Mouse (Mus musculus): ENCODE data around the gene Rilpl1. TPM values are rescaled to one million over a fixed set of nuclear protein-coding genes. Genes with fewer than 3 reads are reported as not detected.

Gene Rilpl1
- polyA plus RNA-seq, 1 experiment = 11.7 TPM

DNA sequence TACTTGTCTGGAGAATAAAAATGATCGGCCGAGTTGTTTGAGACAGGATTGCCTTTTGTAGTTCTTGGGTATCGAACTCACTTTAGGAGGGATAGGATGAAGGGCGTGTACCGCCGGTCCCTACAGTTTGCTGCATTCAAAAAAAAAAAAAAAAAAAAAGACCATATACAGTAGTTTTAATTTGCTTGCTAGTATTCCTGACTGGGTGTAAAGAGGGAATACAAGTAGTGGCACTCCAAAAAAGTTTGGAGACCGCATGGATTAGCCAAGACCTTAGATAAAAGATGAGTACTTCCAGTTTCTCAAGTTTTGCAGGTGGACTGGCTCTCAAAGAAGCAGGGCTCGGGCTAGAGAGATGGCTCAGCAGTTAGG lies 10.4 kb upstream of the Rilpl1 start:
- no peak for DNase-seq (ENCODE audit: low read depth)
- TF ChIP-seq POLR2A (IDR thresholded peaks at IDR 0.05; ENCODE audit: borderline replicate concordance, extremely low read depth, insufficient read depth, insufficient read length, poor library complexity, severe bottlenecking) (no peak), CTCF (IDR thresholded peaks at IDR 0.05; ENCODE audit: borderline replicate concordance, extremely low read depth, insufficient read depth, insufficient read length) (no peak)

DNA sequence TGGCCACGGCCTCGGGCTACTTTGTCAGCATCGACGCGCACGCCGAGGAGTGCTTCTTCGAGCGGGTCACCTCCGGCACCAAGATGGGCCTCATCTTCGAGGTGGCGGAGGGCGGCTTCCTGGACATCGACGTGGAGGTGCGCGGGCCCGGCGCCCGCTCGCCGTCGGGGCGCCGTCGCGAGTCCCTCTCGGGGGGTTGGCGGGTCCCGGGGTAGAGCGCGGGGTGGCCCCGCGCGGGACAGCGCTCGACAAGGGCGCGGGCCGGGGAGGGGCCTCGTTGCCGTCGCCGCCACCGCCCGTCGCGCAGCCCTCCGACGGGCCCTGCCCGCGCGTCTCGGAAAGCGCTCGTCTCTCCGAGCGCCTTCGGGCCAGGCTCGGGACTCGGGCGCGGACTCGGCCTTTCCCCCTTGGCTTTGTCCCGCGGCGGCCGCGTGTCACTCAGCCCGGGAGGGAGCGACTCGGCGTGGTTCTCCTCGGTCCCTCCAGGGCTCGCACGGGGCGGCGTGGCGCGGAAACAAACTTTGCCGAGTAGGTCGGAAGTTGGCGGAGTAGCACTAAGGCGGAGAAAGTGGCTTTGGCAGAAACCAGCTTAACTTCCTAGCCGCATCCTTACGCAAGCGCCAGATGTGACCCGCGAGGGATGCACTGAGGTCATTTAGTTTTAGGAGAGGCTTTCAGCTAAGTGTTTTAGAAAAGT lies 9.9 kb upstream of the Rilpl1 start:
- 0 out of 2 replicates have a peak, but pooled peaks have one; percentile 17 for TF ChIP-seq POLR2A (IDR thresholded peaks at IDR 0.05; ENCODE audit: borderline replicate concordance, extremely low read depth, insufficient read depth, insufficient read length, poor library complexity, severe bottlenecking)
- TF ChIP-seq CTCF (IDR thresholded peaks at IDR 0.05; ENCODE audit: borderline replicate concordance, extremely low read depth, insufficient read depth, insufficient read length) = no peak

DNA sequence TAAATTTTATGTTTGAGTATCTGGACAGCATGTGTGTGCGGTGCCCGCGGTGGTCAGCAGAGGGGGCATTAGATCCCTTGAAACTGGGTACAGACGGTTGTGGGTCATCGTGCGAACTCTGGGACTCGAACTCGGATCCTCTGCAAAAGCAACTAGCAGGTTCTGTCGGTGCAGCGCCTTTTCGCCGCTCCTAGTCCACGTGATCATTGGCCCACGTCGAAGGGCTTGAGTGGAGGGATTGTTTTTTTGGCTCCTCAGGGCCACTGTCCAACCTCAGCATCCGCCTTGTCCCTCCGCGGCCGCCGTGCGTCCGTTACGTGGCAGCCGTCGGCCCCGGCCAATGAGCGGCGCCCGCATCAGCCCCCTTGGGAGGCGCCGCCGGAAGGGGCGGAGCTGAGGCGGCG lies 9.2 kb upstream of the Rilpl1 start, which contains the start of gene Tmed2:
TSS of gene Tmed2 (plus strand) at position 313 of the 404 bp plus-strand sequence.
- TF ChIP-seq CTCF (IDR thresholded peaks at IDR 0.05; ENCODE audit: borderline replicate concordance, extremely low read depth, insufficient read depth, insufficient read length) = peak; percentile 19; the same call in 1 of the 2 replicates
- no peak for TF ChIP-seq POLR2A (IDR thresholded peaks at IDR 0.05; ENCODE audit: borderline replicate concordance, extremely low read depth, insufficient read depth, insufficient read length, poor library complexity, severe bottlenecking)
- peak; percentile 99 for DNase-seq (ENCODE audit: low read depth)

More for the DNA sequence above, 9.9 kb upstream of the Rilpl1 start:
- DNase-seq (ENCODE audit: low read depth) = peak; percentile 67

DNA sequence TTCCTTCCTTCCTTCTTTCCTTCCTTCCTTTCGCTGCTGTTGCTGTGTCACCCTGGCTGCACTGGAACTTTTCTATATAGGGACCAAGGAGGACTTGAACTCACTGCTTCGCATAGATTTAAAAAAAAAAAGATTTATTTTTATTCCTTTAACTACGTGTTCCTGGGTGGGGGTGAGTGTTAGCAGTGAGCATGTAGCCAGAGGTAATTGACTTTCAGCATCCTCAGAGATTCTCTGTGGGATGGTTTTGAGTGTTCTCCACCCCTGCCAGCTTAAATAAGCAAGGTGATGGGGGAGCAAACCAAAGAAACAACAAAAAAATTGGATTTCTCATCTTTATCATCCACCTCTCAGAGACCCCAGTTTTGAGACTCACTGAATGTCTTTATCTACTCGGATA lies 8.7 kb upstream of the Rilpl1 start:
- TF ChIP-seq POLR2A (IDR thresholded peaks at IDR 0.05; ENCODE audit: borderline replicate concordance, extremely low read depth, insufficient read depth, insufficient read length, poor library complexity, severe bottlenecking) (no peak), CTCF (IDR thresholded peaks at IDR 0.05; ENCODE audit: borderline replicate concordance, extremely low read depth, insufficient read depth, insufficient read length) (no peak)
- DNase-seq (ENCODE audit: low read depth) = no peak

DNA sequence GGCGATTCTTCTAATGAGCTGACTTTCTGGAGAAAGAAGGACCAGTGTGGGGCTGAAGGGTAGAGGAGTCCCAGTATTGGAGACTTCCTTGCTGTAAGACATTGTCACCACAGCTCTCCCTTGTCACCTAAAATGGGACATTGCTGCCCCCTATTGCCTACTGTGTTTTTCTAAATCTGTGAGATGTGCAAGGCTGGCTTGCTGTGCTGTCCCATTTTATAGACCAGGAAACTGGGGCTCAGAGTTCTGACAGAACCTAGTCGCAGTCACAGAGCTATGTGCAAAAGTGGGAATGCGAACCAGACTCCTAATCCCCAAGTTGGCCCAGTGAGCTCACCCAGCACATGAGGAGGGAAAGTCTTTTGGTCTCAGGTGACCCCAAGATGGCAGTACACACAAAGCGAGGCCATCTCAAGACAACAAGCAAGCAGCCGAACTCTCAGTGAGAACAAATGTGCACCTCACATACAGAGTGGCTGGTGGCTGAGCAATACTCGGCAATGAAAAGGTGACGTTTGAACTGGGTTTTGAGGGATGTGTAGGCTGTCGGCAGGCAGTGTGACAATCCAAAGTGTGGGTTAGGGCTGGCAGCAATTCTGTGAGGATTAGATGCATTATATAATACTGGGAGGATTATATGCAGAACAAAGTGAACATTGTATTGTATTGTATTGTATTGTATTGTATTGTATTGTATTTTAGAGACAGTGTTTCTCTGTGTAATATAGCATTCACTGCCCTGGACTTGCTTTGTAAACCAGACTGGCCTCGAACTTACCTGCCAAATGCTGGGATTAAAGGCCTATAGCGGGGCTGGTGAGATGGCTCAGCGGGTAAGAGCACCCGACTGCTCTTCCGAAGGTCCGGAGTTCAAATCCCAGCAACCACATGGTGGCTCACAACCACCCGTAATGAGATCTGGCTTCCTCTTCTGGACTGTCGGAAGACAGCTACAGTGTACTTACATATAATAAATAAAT lies 7.9 kb upstream of the Rilpl1 start:
- DNase-seq (ENCODE audit: low read depth) = peak; percentile 68
- TF ChIP-seq CTCF (IDR thresholded peaks at IDR 0.05; ENCODE audit: borderline replicate concordance, extremely low read depth, insufficient read depth, insufficient read length) (peak; percentile 42; the same call in 1 of the 2 replicates), POLR2A (IDR thresholded peaks at IDR 0.05; ENCODE audit: borderline replicate concordance, extremely low read depth, insufficient read depth, insufficient read length, poor library complexity, severe bottlenecking) (no peak)

DNA sequence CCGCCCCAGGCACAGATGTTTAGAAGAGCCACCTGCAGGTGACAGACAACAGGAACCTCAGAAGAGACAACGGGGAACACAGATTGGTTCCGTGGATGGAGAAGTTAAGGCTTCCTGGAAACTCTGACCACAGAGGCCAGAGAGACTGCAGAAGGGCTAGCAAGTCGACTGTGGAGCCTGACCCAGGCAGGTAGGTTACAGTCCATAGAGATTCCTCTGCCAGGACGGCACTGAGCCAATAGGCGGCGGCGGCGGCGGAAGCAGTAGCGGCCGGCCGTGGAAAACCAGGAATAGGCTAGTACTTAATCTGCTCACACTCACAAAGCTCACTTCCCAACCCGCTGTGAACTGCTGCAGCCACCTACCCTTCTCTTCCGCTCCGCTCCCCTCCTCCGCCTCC lies 5.6 kb upstream of the Rilpl1 start:
- TF ChIP-seq POLR2A (IDR thresholded peaks at IDR 0.05; ENCODE audit: borderline replicate concordance, extremely low read depth, insufficient read depth, insufficient read length, poor library complexity, severe bottlenecking) = no peak
- no peak for TF ChIP-seq CTCF (IDR thresholded peaks at IDR 0.05; ENCODE audit: borderline replicate concordance, extremely low read depth, insufficient read depth, insufficient read length)
- DNase-seq (ENCODE audit: low read depth) = no peak

DNA sequence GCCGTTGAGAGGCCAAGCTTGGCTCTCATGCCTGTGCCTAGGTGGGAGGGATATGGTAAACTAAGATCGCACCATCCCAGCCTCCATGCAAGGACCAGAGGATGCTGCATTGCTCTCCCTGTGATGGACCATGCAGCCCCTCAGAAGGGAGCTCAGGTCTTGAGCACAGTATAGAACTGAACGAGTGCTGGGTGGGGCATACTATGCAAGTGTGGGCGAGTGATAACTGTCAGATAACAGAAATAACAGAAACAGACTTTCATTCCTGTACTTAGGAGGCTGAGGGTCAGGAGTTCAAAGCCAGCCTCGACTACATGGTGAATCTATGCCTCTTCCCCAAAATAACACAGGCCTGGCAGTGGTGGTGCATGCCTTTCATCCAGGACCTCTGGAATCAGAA lies 3.8 kb upstream of the Rilpl1 start:
- no peak for TF ChIP-seq CTCF (IDR thresholded peaks at IDR 0.05; ENCODE audit: borderline replicate concordance, extremely low read depth, insufficient read depth, insufficient read length)
- TF ChIP-seq POLR2A (IDR thresholded peaks at IDR 0.05; ENCODE audit: borderline replicate concordance, extremely low read depth, insufficient read depth, insufficient read length, poor library complexity, severe bottlenecking) = no peak
- no peak for DNase-seq (ENCODE audit: low read depth)

DNA sequence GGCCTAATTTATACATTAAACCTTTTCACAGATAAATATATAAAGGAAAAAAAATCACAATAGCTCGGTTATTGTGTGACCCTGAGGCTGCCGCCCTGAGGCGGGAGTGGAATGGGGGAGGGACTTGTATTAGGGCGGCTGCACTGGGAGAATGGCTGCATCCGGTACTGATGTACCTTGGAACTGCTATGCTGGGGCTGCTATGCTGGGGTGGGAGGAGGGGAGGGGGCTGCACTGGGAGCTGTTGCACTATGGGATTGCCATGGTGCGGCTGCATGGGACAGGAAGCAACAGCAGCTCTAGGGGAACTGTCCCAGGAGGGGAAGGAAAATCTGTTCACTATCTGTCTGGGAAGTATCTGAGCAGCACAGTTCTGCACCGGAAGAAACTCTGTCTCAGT lies 1.3 kb upstream of the Rilpl1 start:
- no peak for DNase-seq (ENCODE audit: low read depth)
- TF ChIP-seq POLR2A (IDR thresholded peaks at IDR 0.05; ENCODE audit: borderline replicate concordance, extremely low read depth, insufficient read depth, insufficient read length, poor library complexity, severe bottlenecking) (no peak), CTCF (IDR thresholded peaks at IDR 0.05; ENCODE audit: borderline replicate concordance, extremely low read depth, insufficient read depth, insufficient read length) (no peak)

DNA sequence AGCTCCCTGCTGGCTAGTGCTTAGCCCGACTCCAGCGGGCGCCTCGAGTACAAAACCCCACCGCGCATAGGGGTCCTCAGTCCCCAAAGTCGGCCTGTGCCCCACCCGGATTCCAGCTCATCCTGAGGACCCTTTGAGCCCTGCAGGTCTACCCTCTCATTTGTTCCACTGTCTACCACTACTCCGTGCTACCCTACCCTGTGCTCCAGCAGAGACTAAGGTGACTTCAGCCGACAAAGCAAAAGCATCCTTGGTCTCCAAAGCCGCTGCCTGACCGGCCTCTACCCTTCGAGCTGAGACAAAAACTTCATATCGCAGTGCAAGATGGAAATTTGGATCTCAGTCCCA lies 366 bp upstream of the Rilpl1 start:
- no peak for DNase-seq (ENCODE audit: low read depth)
- TF ChIP-seq CTCF (IDR thresholded peaks at IDR 0.05; ENCODE audit: borderline replicate concordance, extremely low read depth, insufficient read depth, insufficient read length) = no peak
- TF ChIP-seq POLR2A (IDR thresholded peaks at IDR 0.05; ENCODE audit: borderline replicate concordance, extremely low read depth, insufficient read depth, insufficient read length, poor library complexity, severe bottlenecking) = no peak; the same call in 1 of the 2 replicates

DNA sequence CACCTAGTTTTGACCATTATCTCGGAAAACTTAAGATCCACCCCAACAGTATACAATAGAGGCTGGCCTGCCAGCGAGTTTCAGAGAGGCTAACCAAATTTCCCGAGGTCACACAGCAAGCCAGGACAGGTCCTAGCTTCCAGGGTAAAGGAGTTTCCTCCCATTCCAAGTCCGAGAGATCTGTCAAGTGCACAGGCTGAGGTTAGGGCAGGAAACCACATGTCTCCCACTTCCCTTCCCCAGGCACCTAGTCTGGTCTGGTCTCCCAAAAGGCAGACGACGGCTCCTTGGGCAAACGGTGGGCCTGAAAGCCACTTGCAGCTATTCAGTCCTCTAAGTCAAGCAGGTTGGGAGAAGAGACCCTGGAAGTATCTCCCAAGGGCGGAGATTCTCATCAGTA lies 1.5 kb downstream of the Rilpl1 start:
- TF ChIP-seq POLR2A (IDR thresholded peaks at IDR 0.05; ENCODE audit: borderline replicate concordance, extremely low read depth, insufficient read depth, insufficient read length, poor library complexity, severe bottlenecking) = no peak
- TF ChIP-seq CTCF (IDR thresholded peaks at IDR 0.05; ENCODE audit: borderline replicate concordance, extremely low read depth, insufficient read depth, insufficient read length) = no peak
- no peak for DNase-seq (ENCODE audit: low read depth)

DNA sequence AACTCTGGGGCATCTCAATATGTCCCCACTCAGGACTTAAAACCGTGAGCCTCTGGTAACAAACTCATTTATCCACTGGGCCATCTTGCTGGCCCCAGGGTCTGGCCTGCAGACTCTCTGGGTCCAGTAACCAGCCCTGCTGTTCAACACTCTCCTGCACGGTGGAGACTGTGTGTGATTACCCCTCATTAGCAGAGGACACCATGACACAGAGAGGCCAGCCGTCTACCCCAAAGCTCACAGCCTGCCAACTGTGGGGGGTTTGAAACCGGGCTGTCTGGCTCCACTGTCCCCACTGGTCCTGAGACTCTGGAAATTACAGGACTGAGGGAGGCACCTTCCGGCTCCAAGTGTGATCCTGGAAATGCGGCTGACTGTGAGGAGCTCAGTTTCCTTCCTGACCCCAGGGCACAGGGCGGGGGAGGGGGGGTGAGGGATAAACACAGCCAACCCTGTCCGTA lies 2.0 kb downstream of the Rilpl1 start:
- TF ChIP-seq CTCF (IDR thresholded peaks at IDR 0.05; ENCODE audit: borderline replicate concordance, extremely low read depth, insufficient read depth, insufficient read length) (no peak), POLR2A (IDR thresholded peaks at IDR 0.05; ENCODE audit: borderline replicate concordance, extremely low read depth, insufficient read depth, insufficient read length, poor library complexity, severe bottlenecking) (no peak)
- DNase-seq (ENCODE audit: low read depth) = no peak
